Mouse (Mus musculus) gastrocnemius, adult 2 months (tissue): ENCODE results near the gene Glp2r. TPM values are rescaled to one million over a fixed set of nuclear protein-coding genes. Genes with fewer than 3 reads are reported as not detected.

Experiments used
- DNase-seq: peaks from one replicate; pipeline ENCODE4 v3.0.0; 2022
- H3K27ac ChIP-seq: fragments of 200-600 bp; 2 replicates; pipeline ENCODE4 v1.8.1; 2022; ENCODE audit warnings: mild to moderate bottlenecking
- H3K4me3 ChIP-seq: fragments of 200-600 bp; 2 replicates; pipeline ENCODE4 v1.8.1; 2022; ENCODE audit warnings: mild to moderate bottlenecking, moderate library complexity
- CTCF ChIP-seq: fragments of 200-600 bp; IDR thresholded peaks from 2 replicates; pipeline ENCODE4 v1.8.1; 2022; ENCODE audit warnings: antibody characterized with exemption, mild to moderate bottlenecking, moderate library complexity
- intact Hi-C: fragments of 180-260 bp; cut with DNase I; formaldehyde crosslinking; loops from one replicate; pipeline ENCODE4 v1.15.1; 2025
- long read RNA-seq, 2 experiments: library from polyadenylated mRNA; stranded (forward); transcript quantifications; one replicate each; pipeline ENCODE4 v2.0.0; 2021
- total RNA-seq, 2 experiments: library from RNA; stranded (reverse); gene quantifications; 2 replicates each; pipeline ENCODE4 v1.2.3; 2021

Glp2r gene
- total RNA-seq = under 1 TPM; 0.20 to 0.77 TPM
- long read RNA-seq, experiment 1, partial matches to known transcripts = 0 of 5 reads
- long read RNA-seq, experiment 1, other reads (novel, unspliced or antisense) = 5 of 5 reads
- long read RNA-seq, experiment 2, partial matches to known transcripts = 0 of 3 reads
- long read RNA-seq, experiment 2, other reads (novel, unspliced or antisense) = 3 of 3 reads

- no peak for TF ChIP-seq CTCF
- no peak for DNase-seq
- Histone ChIP-seq H3K27ac (no peak within 1 kb of the TSS), H3K4me3 (no peak within 1 kb of the TSS)
- intact Hi-C loops = no loop called here
Measured at GRCm38 (mm10) chr11:67771053-67771452, at the start of gene Glp2r. Gene Glp2r, minus strand, starts transcription at chr11:67771153.

GRCm38 (mm10) chr11:67820221-67820620 lies 49.3 kb upstream of the Glp2r start:
- Histone ChIP-seq H3K4me3 (no peak overlapping the region), H3K27ac (no peak overlapping the region)
- DNase-seq = peak; percentile 53
- peak; percentile 61 for TF ChIP-seq CTCF
- intact Hi-C loops = loop anchor here (5.0 to 10.0 kb wide), 2 partner anchors 145 to 587 kb away; partner anchors contain the start of genes Cfap52 and Stx8

DNA sequence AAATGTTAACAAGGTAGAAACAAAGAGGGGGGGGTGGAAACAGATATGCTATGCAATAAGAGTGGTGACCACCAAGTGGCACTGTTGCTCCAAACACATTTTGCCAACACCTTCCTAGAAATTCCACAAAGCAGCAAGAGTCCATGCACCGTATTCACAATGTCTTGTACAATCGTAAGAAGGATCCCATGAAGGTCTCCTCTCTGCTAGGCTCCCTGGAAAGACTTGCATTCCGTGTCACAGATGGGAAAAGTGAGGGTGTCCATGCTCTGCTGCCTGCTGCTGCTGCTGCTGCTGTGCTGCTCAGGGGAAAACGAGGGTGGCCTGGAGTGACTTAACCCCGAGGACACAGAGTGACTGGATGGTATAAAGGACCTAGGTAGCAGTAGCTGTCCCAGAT lies 48.7 kb upstream of the Glp2r start:
- peak; percentile 46 for DNase-seq
- peak; percentile 71 for TF ChIP-seq CTCF
- Histone ChIP-seq H3K27ac (no peak overlapping the region), H3K4me3 (peak overlapping the region; percentile 32; the same call in 1 of the 2 replicates)
- intact Hi-C loops = loop anchor here (1.0 to 10.0 kb wide), 3 partner anchors 36 to 588 kb away; partner anchors contain the start of genes Cfap52 and Stx8

GRCm38 (mm10) chr11:67811535-67811934 lies 40.6 kb upstream of the Glp2r start:
- TF ChIP-seq CTCF = peak; percentile 54
- intact Hi-C loops = loop anchor here (2.0 kb wide), 1 partner anchor 55 kb away; no protein-coding TSS in a partner anchor
- no peak overlapping the region for H3K4me3 ChIP-seq
- H3K27ac ChIP-seq = 0 out of 2 replicates have a peak overlapping the region, but pooled peaks have one; percentile 1
- DNase-seq = peak; percentile 51

GRCm38 (mm10) chr11:67808051-67808450 lies 37.1 kb upstream of the Glp2r start:
- intact Hi-C loops = no loop called here

GRCm38 (mm10) chr11:67806832-67807597 lies 36.1 kb upstream of the Glp2r start:
- Histone ChIP-seq H3K4me3 (no peak overlapping the region), H3K27ac (peak overlapping the region; percentile 59)
- intact Hi-C loops = no loop called here
- peak; percentile 36 for DNase-seq
- TF ChIP-seq CTCF = no peak

More at GRCm38 (mm10) chr11:67808051-67808450, 37.1 kb upstream of the Glp2r start:
- Histone ChIP-seq H3K4me3 (no peak overlapping the region), H3K27ac (no peak overlapping the region)
- TF ChIP-seq CTCF = peak; percentile 37; the same call in 1 of the 2 replicates
- no peak for DNase-seq

- Histone ChIP-seq H3K27ac (no peak overlapping the region), H3K4me3 (no peak overlapping the region)
- no peak for DNase-seq
- intact Hi-C loops = no loop called here
- peak; percentile 49 for TF ChIP-seq CTCF
Measured at GRCm38 (mm10) chr11:67805538-67805937, 34.6 kb upstream of the Glp2r start.

- TF ChIP-seq CTCF = no peak
- H3K4me3 ChIP-seq = peak overlapping the region; percentile 80
- H3K27ac ChIP-seq = peak overlapping the region; percentile 92
- intact Hi-C loops = no loop called here
- no peak for DNase-seq
Measured at GRCm38 (mm10) chr11:67801169-67801568, 30.2 kb upstream of the Glp2r start.

DNA sequence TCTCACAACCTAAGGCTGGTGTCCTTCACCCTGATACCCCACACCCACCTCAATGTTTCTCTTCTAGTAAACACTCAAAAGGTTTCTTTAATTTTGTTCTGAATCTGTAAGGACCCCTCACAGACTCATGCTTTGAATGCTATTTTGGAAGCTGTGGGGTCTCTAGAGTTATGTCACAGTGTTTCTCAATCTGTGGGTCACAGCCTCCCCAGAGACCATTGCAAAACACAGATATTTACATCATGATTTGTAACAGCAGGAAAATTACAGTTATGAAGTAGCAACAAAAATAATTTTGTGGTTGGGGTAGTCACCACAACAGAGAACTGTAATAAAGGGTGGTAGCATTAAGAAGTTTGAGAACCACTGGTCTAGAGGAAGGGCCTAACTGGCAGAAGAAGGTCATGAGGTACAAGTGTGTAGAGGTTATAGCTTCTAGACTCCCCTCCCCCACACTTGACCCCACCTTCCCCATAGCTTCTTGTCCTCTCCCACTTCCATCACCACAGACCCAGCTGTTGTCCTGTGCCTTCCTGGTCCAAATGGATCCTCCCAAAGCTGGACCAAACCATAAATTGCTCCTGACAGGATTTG lies 29.3 kb upstream of the Glp2r start:
- peak overlapping the region; percentile 92 for H3K27ac ChIP-seq
- intact Hi-C loops = no loop called here
- TF ChIP-seq CTCF = no peak

DNA sequence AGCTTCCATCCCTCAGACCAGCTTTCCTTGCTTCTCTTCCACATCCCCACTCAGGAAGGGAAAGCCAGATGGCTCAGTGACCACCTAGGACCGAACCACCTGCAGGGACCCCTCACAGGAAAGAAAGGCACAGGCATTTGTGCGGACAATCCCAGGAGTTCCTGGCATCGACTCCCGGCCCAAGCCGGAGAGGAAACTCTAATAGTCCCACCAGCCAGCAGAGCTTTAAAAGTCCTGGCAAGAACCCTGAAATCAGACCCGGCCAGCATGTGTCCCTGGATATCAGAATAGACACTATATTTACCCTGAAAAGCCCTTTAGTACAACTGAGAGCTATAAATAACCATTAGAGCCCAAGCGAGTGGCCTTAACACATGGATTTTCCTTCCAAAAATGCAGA lies 27.0 kb upstream of the Glp2r start, which contains the start of gene Dhrs7c:
Dhrs7c (plus strand) TSS at position 257 of the 400 bp plus-strand sequence.
- peak within 1 kb of the TSS; percentile 80 for H3K4me3 ChIP-seq
- peak within 1 kb of the TSS; percentile 92 for H3K27ac ChIP-seq
- peak; percentile 86 for DNase-seq
- TF ChIP-seq CTCF = no peak
- intact Hi-C loops = loop anchor here (5.0 kb wide), 1 partner anchor 66 kb away; no protein-coding TSS in a partner anchor

More for the DNA sequence above, 29.3 kb upstream of the Glp2r start:
- peak overlapping the region; percentile 80 for H3K4me3 ChIP-seq
- no peak for DNase-seq

DNA sequence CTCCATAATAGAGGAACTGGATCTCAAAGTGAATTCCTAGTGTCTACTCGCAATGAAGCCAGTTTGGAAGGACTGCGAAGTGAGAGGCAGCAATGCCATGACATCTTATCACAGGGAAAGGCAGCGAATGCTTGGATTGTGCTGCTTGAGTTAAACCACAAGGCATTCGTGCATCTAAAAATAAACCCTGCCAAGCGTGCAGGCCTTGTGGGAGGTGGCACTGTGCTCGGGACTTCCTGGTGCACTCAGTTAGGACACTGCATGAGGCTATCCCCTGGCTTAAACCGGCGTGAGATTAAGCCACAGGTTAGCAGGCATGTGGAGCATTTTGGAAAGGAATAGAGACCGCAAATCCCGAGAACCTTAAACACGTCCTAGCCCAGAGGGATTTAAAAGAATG lies 19.2 kb upstream of the Glp2r start:
- intact Hi-C loops = no loop called here
- peak overlapping the region; percentile 68 for H3K27ac ChIP-seq

DNA sequence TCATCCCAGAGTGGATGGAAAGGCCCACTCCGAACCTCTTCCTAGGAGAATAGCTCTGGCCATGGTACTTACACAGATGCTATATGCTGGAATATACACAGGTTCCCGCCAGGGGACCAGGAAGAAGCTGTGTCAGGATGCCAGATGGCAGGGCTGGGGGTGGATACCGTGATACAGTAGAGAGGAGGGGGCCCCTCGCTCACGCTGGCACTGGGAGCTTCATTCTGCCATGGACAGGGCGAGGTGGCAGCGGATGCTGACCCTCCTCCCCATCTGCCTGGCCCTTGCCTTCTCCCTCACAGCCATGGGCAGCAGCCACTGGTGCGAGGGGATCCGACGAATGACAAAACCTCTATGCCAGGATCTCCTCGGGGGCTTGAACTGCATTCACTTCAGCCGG lies 3.4 kb upstream of the Glp2r start, which contains the start of gene Gsg1l2:
Gsg1l2 (plus strand) TSS at position 230 of the 400 bp plus-strand sequence.
- TF ChIP-seq CTCF = no peak
- Histone ChIP-seq H3K27ac (no peak within 1 kb of the TSS), H3K4me3 (no peak within 1 kb of the TSS)
- intact Hi-C loops = no loop called here
- no peak for DNase-seq

More for the DNA sequence above, 19.2 kb upstream of the Glp2r start:
- peak; percentile 53 for DNase-seq
- TF ChIP-seq CTCF = no peak
- H3K4me3 ChIP-seq = no peak overlapping the region
